Mouse (Mus musculus) small intestine, adult 2 months (tissue): ENCODE data around the gene Clic4. TPM values are rescaled to one million over a fixed set of nuclear protein-coding genes. Genes with fewer than 3 reads are reported as not detected.
A peak's percentile ranks its signal among the peaks of the same experiment; 100 is the strongest.
"Not testable (repeated sequence)": the region's sequence is repeated elsewhere in the genome, so short reads cannot be mapped to it uniquely, and the experiment has no call there.

ENCODE experiments used
- H3K27ac ChIP-seq: fragments of 200-500 bp; 2 replicates; pipeline ENCODE4 v1.5.1; 2012; ENCODE audit warnings: low read depth, low read length, control low read depth, inconsistent platforms; ENCODE audit not compliant: insufficient read depth
- H3K27me3 ChIP-seq: fragments of 200-500 bp; 2 replicates; pipeline ENCODE4 v1.6.1; 2012; ENCODE audit warnings: mild to moderate bottlenecking, moderate library complexity, low read length, inconsistent platforms; ENCODE audit not compliant: control insufficient read depth, insufficient read depth
- H3K36me3 ChIP-seq: fragments of 200-500 bp; 2 replicates; pipeline ENCODE4 v1.6.1; 2012; ENCODE audit warnings: mild to moderate bottlenecking, low read length, control low read depth, inconsistent platforms; ENCODE audit not compliant: control insufficient read depth, insufficient read depth
- H3K4me1 ChIP-seq: fragments of 200-500 bp; 2 replicates; pipeline ENCODE4 v1.6.1; 2012; ENCODE audit warnings: low read length, inconsistent platforms, mixed read lengths; ENCODE audit not compliant: control insufficient read depth, insufficient read depth, insufficient read length
- H3K4me3 ChIP-seq: fragments of 200-500 bp; 2 replicates; pipeline ENCODE4 v1.5.1; 2012; ENCODE audit warnings: low read depth, mild to moderate bottlenecking, control low read depth, inconsistent platforms, low read length, moderate library complexity
- CTCF ChIP-seq: fragments of 200-500 bp; IDR thresholded peaks from 2 replicates; pipeline ENCODE4 v1.5.1; 2012; ENCODE audit warnings: low read depth, mild to moderate bottlenecking, control low read depth, inconsistent platforms, low read length, moderate library complexity, mixed read lengths; ENCODE audit not compliant: insufficient replicate concordance, insufficient read length; ENCODE audit errors: extremely low read depth
- POLR2A ChIP-seq: fragments of 200-500 bp; IDR thresholded peaks from 2 replicates; pipeline ENCODE4 v1.6.1; 2012; ENCODE audit warnings: low read depth, mild to moderate bottlenecking, control low read depth, inconsistent platforms, low read length, moderate library complexity
- WGBS: fragments of 180-500 bp; shearing (Covaris S2); methylation state at CpG from one replicate; pipeline ENCODE4 v1.1.7; 2018; 5-methylcytosine and 5-hydroxymethylcytosine counted together
- polyA plus RNA-seq: library from polyadenylated mRNA; depleted of rRNA; stranded (reverse); fragments of >200 nt; gene quantifications from 2 replicates; pipeline ENCODE4 v1.2.3, GENCODE M21; 2012

Clic4 gene
- polyA plus RNA-seq, 1 experiment, result 26.2 TPM

DNA sequence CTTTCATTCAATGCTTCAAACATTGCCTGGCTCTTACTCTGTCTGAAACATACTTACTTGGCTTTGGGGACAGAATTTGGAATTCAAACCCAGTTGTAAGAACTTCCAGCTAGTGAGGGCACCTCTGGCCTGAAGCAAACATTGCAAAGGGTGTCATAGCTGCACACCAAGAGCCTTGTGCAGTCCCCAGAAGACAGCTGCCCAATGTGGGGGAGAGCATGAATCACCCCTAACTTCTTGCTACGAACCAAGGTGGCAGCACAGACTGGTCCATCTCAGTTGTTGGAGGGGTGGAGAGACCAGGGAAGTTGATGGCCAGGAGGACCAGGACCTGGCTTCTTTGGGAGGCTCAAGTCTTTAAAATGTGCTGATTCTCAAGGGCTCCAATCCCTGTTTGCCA lies 81.4 kb downstream of the Clic4 start:
- no peaks in the 10 kb centered on the region for H3K4me1 ChIP-seq
- H3K4me3 ChIP-seq, result no peak overlapping the region
- H3K27me3 ChIP-seq, result peaks cover 4% of the 10 kb centered on the region; the same call in 1 of the 2 replicates
- TF ChIP-seq POLR2A (no peak), CTCF (no peak)
- H3K36me3 ChIP-seq, result no peaks in the 10 kb centered on the region
- no peak overlapping the region for H3K27ac ChIP-seq
- 57% methylated on average over 1 of the region's 1 CpGs for WGBS

DNA sequence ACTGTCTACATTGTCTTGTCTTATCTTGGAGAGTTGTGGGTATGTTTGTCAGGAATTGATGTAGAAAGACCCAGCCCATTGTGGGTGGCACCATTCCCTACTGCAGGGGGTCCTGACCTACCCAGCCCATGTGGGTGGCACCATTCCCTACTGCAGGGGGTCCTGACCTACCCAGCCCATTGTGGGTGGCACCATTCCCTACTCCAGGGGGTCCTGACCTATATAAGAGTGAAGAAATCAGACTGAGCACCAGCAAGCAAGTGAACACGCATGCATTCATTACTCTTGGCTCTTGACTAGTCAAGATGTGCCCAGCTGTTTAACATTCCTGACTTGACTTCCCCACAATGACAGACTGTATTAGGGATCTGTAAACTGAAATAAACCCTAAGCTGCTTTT lies 82.2 kb downstream of the Clic4 start:
- Histone ChIP-seq H3K27ac (no peak overlapping the region), H3K4me1 (no peaks in the 10 kb centered on the region), H3K27me3 (0 out of 2 replicates have a peak, but pooled peaks cover 4% of the 10 kb centered on the region), H3K4me3 (no peak overlapping the region), H3K36me3 (no peaks in the 10 kb centered on the region)
- 89% methylated on average over 1 of the region's 1 CpGs for WGBS
- TF ChIP-seq POLR2A (no peak), CTCF (no peak)

DNA sequence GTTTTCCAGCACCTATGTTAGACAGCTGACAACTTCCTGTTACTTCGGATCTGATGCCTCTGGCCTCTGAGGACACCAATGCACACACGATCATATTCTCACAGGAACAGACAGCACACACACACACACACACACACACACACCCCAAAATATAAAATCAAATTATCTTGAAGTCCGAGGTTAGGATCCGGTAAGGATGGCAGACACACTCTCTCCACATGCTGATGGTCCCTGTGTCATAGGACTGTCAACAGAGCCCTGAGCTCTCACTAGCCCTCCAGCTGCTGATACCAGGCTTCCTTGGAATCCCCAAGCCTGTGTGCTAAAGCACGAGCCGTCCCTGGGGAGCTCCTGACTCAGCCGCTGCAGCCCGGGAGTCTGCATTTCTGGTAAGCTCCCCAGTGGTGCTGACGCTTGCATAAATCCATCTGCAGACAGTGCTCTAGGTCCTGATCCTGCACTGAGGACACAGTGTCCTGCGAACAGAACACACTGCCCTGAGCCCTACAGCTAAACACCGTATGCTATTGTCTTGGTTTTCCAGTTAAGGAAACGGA lies 83.1 kb downstream of the Clic4 start:
- H3K4me1 ChIP-seq, result no peaks in the 10 kb centered on the region
- no peaks in the 10 kb centered on the region for H3K36me3 ChIP-seq
- 0 out of 2 replicates have a peak, but pooled peaks cover 2% of the 10 kb centered on the region for H3K27me3 ChIP-seq
- H3K27ac ChIP-seq, result no peak overlapping the region
- WGBS, result 74% methylated on average over 12 of the region's 12 CpGs
- TF ChIP-seq POLR2A (no peak), CTCF (no peak)
- H3K4me3 ChIP-seq, result no peak overlapping the region

DNA sequence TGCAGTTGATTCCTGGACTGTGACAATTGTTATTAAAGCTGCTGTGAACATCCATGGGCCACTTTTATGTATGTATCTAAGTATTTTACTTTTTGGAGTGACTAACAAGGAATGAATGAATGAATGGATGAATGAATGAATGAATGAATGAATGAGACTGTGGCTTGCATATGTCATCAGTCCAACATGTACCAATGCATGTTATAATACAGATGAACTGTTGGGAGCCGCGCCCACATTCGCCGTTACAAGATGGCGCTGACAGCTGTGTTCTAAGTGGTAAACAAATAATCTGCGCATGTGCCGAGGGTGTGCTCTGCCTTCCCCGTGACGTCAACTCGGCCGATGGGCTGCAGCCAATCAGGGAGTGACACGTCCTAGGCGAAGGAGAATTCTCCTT lies 88.3 kb downstream of the Clic4 start:
- not testable (repeated sequence) for H3K27ac ChIP-seq, H3K4me1 ChIP-seq, H3K4me3 ChIP-seq, H3K36me3 ChIP-seq, H3K27me3 ChIP-seq
- 88% methylated on average over 8 of the region's 13 CpGs for WGBS

DNA sequence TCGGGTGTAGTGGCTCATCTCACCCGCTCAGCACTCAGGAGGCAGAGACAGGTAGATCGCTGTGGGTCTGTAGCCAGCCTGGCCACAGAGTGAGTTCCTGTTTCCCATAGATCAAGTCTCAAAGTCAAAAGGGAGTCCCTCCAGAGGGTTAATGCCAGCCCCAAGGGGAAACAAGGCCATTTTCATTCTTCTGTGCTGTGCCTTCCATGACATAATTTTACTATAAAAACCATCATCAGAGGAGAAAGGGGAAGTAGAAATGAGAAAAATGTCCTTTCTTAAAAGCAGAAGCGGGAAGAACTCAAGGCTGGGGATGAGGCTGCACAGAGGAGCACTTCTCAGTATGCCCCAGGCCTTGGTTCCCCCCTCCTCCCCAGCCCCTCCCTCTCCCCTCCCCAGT lies 90.8 kb downstream of the Clic4 start:
- H3K27ac ChIP-seq, result no peak overlapping the region; the same call in 1 of the 2 replicates
- H3K27me3 ChIP-seq, result no peaks in the 10 kb centered on the region
- no peak overlapping the region for H3K4me3 ChIP-seq
- no peaks in the 10 kb centered on the region for H3K4me1 ChIP-seq
- WGBS, result 84% methylated on average over 4 of the region's 4 CpGs
- H3K36me3 ChIP-seq, result no peaks in the 10 kb centered on the region
- TF ChIP-seq CTCF (no peak), POLR2A (no peak)

DNA sequence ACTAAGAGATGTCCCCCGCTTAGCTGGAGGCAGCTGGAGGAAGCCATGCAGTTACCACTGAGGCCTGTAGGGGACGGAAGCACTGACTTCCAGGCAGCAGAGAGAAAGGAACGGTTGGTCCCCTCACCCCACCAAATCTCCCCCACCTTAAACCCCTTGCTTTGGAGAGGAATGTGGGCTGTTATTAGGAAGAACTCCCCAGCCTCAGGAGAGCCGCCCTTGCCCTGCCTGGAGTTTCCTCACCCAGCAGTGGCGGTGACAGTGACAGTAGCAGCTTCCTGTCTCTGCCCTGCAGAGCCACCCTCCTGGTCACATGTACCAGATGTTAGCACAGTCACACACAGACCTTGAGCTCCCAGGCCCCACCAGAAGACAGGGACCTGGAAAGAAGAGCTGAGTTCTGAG lies 93.5 kb downstream of the Clic4 start:
- Histone ChIP-seq H3K27ac (no peak overlapping the region), H3K4me3 (no peak overlapping the region), H3K4me1 (no peaks in the 10 kb centered on the region), H3K27me3 (peaks cover 10% of the 10 kb centered on the region; the same call in 1 of the 2 replicates), H3K36me3 (no peaks in the 10 kb centered on the region)
- peak; percentile 29; the same call in 1 of the 2 replicates for TF ChIP-seq CTCF
- no peak for TF ChIP-seq POLR2A
- WGBS, result 36% methylated on average over 5 of the region's 5 CpGs

DNA sequence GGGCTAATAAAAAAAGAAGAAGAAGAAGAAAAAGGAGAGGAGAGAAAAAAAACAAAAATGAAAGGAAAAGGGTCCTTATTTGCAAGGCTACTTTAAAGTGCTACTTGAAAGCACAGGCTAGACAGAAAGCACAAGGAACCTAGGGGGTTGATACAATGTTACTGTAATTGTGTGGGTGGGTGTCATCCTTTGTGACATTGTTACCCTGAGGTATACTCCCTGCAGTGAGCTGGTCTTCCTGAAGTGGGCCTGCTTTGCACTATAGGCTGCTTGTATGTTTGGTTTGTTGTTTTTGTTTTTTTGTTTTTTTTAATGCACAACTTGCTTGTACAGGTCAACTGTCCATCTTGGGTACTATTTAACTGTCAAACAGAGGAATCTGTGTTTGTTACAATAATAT lies 95.0 kb downstream of the Clic4 start:
- peaks cover 14% of the 10 kb centered on the region; the same call in 1 of the 2 replicates for H3K27me3 ChIP-seq
- H3K27ac ChIP-seq, result no peak overlapping the region
- TF ChIP-seq POLR2A (no peak), CTCF (no peak)
- H3K4me3 ChIP-seq, result no peak overlapping the region
- H3K36me3 ChIP-seq, result no peaks in the 10 kb centered on the region
- no peaks in the 10 kb centered on the region for H3K4me1 ChIP-seq

DNA sequence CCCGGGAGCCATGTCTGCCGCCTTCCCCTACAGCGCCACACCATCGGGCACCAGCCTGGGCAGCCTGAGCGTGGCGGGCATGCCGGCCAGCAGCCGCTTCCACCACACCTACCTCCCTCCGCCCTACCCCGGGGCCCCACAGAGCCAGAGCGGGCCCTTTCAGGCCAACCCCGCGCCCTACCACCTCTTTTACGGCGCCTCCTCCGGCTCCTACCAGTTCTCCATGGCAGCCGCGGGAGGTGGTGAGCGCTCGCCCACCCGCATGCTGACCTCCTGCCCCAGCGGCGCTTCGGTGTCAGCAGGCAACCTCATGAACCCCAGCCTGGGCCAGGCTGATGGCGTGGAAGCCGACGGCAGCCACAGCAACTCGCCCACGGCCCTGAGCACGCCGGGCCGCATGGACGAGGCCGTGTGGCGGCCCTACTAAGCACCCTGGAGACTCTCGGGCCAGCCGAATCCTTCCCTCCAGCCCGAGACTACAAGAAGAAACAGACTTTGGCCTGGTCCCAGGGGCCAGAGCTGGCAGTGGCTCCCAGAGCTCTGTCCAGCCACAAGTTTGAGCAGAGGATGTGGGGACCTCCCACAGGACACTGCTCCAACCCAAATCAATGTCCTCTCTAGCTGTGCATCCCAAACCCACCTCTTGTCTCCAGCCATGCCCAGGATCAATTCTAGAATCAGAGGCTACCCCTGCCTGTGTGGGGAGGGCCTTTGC lies 97.1 kb downstream of the Clic4 start:
- 26% methylated on average over 38 of the region's 38 CpGs for WGBS
- no peak overlapping the region for H3K27ac ChIP-seq
- peaks cover 14% of the 10 kb centered on the region; the same call in 1 of the 2 replicates for H3K27me3 ChIP-seq
- no peaks in the 10 kb centered on the region for H3K36me3 ChIP-seq
- TF ChIP-seq POLR2A, result no peak
- H3K4me1 ChIP-seq, result no peaks in the 10 kb centered on the region
- H3K4me3 ChIP-seq, result no peak overlapping the region
